8 mouse cellular contexts compared by ENCODE assay signal in the genomic region with DNA sequence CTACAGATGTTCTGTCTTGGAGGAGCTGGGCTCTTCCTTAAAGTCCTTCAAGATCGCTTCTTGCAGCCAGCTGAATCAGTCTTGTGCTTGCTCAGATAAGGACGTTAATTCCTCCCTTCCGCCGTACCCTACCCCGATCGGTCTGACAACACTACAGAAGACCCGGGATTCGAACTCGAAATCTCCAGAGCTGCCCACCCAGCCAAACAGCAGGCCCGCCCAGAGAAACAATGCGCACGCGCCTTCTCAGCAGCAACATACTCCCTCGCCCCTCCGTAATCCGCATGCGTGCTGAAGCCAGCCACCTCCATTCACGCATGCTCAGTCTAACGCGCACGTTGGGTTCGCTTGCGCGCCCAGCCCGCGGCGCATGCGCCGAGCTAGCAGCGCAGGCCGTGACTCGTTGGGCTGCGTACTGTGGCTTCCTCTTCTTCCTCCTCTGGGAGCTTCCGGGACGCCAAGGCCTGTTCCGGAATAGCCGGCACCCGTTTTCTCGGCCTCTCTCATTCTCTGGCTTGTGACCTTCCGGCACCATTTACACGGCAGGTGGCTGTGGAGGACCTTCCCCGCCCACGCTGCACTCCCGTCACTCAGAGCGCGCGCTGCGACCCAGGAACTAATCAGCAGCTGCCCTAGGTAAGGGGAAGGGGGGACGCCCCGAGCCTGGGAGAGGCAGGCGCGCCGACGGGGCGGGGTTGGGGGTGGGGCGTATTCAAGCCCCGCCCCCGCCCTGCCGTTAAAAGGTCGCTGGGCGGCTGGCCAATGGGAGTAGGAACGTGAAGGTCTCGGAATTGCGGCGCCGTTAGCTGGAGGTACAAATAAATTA. TPM values are rescaled to one million over a fixed set of nuclear protein-coding genes. Genes with fewer than 3 reads are reported as not detected.
DNase-seq lines count a peak whose midpoint lies in the region; ATAC-seq and TF ChIP-seq lines count a peak whose summit lies in the region.

A gene (plus strand): TSS at position 364 of the 826 bp plus-strand sequence.

- H3K4me2 ChIP-seq in embryonic facial prominence, embryonic 14.5 days (ENCODE audit: low read depth, low read length) = peak within 1 kb of the TSS; percentile 59
- H3K4me2 ChIP-seq in limb, embryonic 14.5 days (replicated peaks; ENCODE audit: low read depth, low read length, severe bottlenecking) = peak within 1 kb of the TSS; percentile 61
- H3K4me2 ChIP-seq in midbrain, postnatal 0 days (ENCODE audit: low read depth, low read length, poor library complexity, severe bottlenecking) = peak within 1 kb of the TSS; percentile 48

- 0 out of 2 replicates have a peak, but pooled peaks cover 5% of the 10 kb centered on the region for H3K36me3 ChIP-seq in embryonic facial prominence, embryonic 14.5 days (ENCODE audit: control insufficient read depth, insufficient read depth, low read length)
- H3K36me3 ChIP-seq in heart, adult 2 months (ENCODE audit: control insufficient read depth, insufficient read depth, low read length) = no peaks in the 10 kb centered on the region
- 0 out of 2 replicates have a peak, but pooled peaks cover 10% of the 10 kb centered on the region for H3K36me3 ChIP-seq in limb, embryonic 14.5 days (ENCODE audit: control insufficient read depth, insufficient read depth, low read length)
- peaks cover 5% of the 10 kb centered on the region; the same call in 1 of the 2 replicates for H3K36me3 ChIP-seq in midbrain, postnatal 0 days (ENCODE audit: insufficient read depth, low read length)

- 3% methylated on average over 63 of the region's 66 CpGs for WGBS in embryonic facial prominence, embryonic 14.5 days
- 2% methylated on average over 65 of the region's 66 CpGs for WGBS in heart, adult 2 months
- WGBS in limb, embryonic 14.5 days = 3% methylated on average over 65 of the region's 66 CpGs
- WGBS in midbrain, postnatal 0 days = 3% methylated on average over 66 of the region's 66 CpGs

- no peaks in the 10 kb centered on the region for H3K79me2 ChIP-seq in heart, adult 2 months (replicated peaks; ENCODE audit: control insufficient read depth, insufficient read depth, low read length)

- no peaks in the 10 kb centered on the region for H3K27me3 ChIP-seq in embryonic facial prominence, embryonic 14.5 days (replicated peaks; ENCODE audit: control insufficient read depth, insufficient read depth, low read length)
- H3K27me3 ChIP-seq in heart, adult 2 months (ENCODE audit: control insufficient read depth, insufficient read depth, low read length) = no peaks in the 10 kb centered on the region
- no peaks in the 10 kb centered on the region for H3K27me3 ChIP-seq in limb, embryonic 14.5 days (ENCODE audit: control insufficient read depth, insufficient read depth, low read length)
- no peaks in the 10 kb centered on the region for H3K27me3 ChIP-seq in midbrain, postnatal 0 days (ENCODE audit: insufficient read depth, low read length)

- no peak for TF ChIP-seq CTCF in heart, adult 2 months (IDR thresholded peaks at IDR 0.05)
- no peak for TF ChIP-seq CTCF in midbrain, postnatal 0 days (IDR thresholded peaks at IDR 0.05)

- H3K9me3 ChIP-seq in embryonic facial prominence, embryonic 14.5 days (ENCODE audit: control insufficient read depth, low read length) = no peaks in the 10 kb centered on the region
- H3K9me3 ChIP-seq in limb, embryonic 14.5 days (ENCODE audit: control insufficient read depth, low read length) = no peaks in the 10 kb centered on the region
- H3K9me3 ChIP-seq in midbrain, postnatal 0 days (ENCODE audit: low read length) = no peaks in the 10 kb centered on the region

- ATAC-seq in embryonic facial prominence, embryonic 14.5 days (ENCODE audit: low read depth) = peak; percentile 98
- peak; percentile 95 for ATAC-seq in limb, embryonic 14.5 days (ENCODE audit: low FRiP score, low read depth)
- ATAC-seq in midbrain, postnatal 0 days (ENCODE audit: low FRiP score) = peak; percentile 95

- peak; percentile 84 for TF ChIP-seq POLR2A in heart, adult 2 months (IDR thresholded peaks at IDR 0.05; ENCODE audit: insufficient read depth, low read depth, low read length)
- peak; percentile 58; the same call in 1 of the 2 replicates for TF ChIP-seq POLR2A in limb, embryonic 14.5 days (IDR thresholded peaks at IDR 0.05; ENCODE audit: borderline replicate concordance, extremely low read depth, insufficient read depth, insufficient read length)

- peak within 1 kb of the TSS; percentile 61 for H3K9ac ChIP-seq in embryonic facial prominence, embryonic 14.5 days (ENCODE audit: low read depth, low read length)
- peak within 1 kb of the TSS; percentile 75 for H3K9ac ChIP-seq in heart, adult 2 months (ENCODE audit: low read depth, low read length)
- H3K9ac ChIP-seq in limb, embryonic 14.5 days (ENCODE audit: low read depth, low read length, severe bottlenecking) = peak within 1 kb of the TSS; percentile 55
- peak within 1 kb of the TSS; percentile 72 for H3K9ac ChIP-seq in midbrain, postnatal 0 days (replicated peaks; ENCODE audit: low read length, poor library complexity, severe bottlenecking)

- peak within 1 kb of the TSS; percentile 88 for H3K27ac ChIP-seq in embryonic facial prominence, embryonic 14.5 days (replicated peaks; ENCODE audit: low read depth, low read length)
- peak within 1 kb of the TSS; percentile 96 for H3K27ac ChIP-seq in heart, adult 2 months
- peak within 1 kb of the TSS; percentile 81 for H3K27ac ChIP-seq in limb, embryonic 14.5 days (replicated peaks; ENCODE audit: low read depth, low read length)
- H3K27ac ChIP-seq in midbrain, postnatal 0 days (ENCODE audit: low read depth, low read length) = peak within 1 kb of the TSS; percentile 96

- H3K4me1 ChIP-seq in embryonic facial prominence, embryonic 14.5 days (ENCODE audit: control insufficient read depth, insufficient read depth, low read length) = no peaks in the 10 kb centered on the region
- no peaks in the 10 kb centered on the region for H3K4me1 ChIP-seq in heart, adult 2 months (ENCODE audit: control insufficient read depth, insufficient read depth, low read length)
- peaks cover 7% of the 10 kb centered on the region for H3K4me1 ChIP-seq in limb, embryonic 14.5 days (ENCODE audit: control insufficient read depth, insufficient read depth, low read length)
- H3K4me1 ChIP-seq in midbrain, postnatal 0 days (ENCODE audit: insufficient read depth, low read length) = no peaks in the 10 kb centered on the region

- peak within 1 kb of the TSS; percentile 49 for H3K4me3 ChIP-seq in embryonic facial prominence, embryonic 14.5 days (ENCODE audit: low read depth, low read length)
- peak within 1 kb of the TSS; percentile 56 for H3K4me3 ChIP-seq in heart, adult 2 months
- H3K4me3 ChIP-seq in limb, embryonic 14.5 days (replicated peaks; ENCODE audit: low read length) = peak within 1 kb of the TSS; percentile 51
- H3K4me3 ChIP-seq in midbrain, postnatal 0 days (ENCODE audit: low read depth, low read length) = peak within 1 kb of the TSS; percentile 55

- intact Hi-C loops in heart, adult 2 months (cut with DNase I) = no loop called here

- DNase-seq in 3T3-L1 (ENCODE audit: low read depth, low spot score) = peak; percentile 96
- DNase-seq in adrenal gland, postnatal 4 days (ENCODE audit: low spot score in 2 of 2) = peak; percentile 83 to 95
- DNase-seq in embryonic facial prominence, embryonic 14.5 days (ENCODE audit: low spot score) = peak; percentile 99
- DNase-seq in heart, adult 2 months = peak; percentile 95 to 98
- peak; percentile 98 for DNase-seq in kidney, adult 9 months
- DNase-seq in limb, embryonic 14.5 days (ENCODE audit: low spot score) = peak; percentile 98
- peak; percentile 99 for DNase-seq in midbrain, postnatal 0 days (ENCODE audit: low spot score)
- DNase-seq in spleen, postnatal 14 days (ENCODE audit: low spot score in 2 of 2) = peak; percentile 92

- TF ChIP-seq EP300 in heart, adult 2 months (IDR thresholded peaks at IDR 0.05; ENCODE audit: insufficient read depth, low read depth, low read length) = peak; percentile 31

RNA-seq across cellular contexts. Expression of the gene that starts here (rescaled TPM):
- 10 to 100 TPM; 25.6 to 32.3 TPM for total RNA-seq in adrenal gland, postnatal 4 days (2021)
- polyA plus RNA-seq in embryonic facial prominence, embryonic 14.5 days (2014; fragmentation: Nextera tagmentation; extraction: Ambion mirVana) = 17.6 and 19.9 TPM in 2 replicates
- total RNA-seq in heart, adult 2 months (2021) = 1 to 10 TPM; 5.9 to 6.6 TPM
- polyA plus RNA-seq in heart, adult 2 months (2012; rRNA removed) = 19.2 and 21.4 TPM in 2 replicates
- 44.3 and 53.4 TPM in 2 replicates for polyA plus RNA-seq in limb, embryonic 14.5 days (2012; rRNA removed)
- polyA plus RNA-seq in limb, embryonic 14.5 days (2014; fragmentation: Nextera tagmentation; extraction: Ambion mirVana) = 21.0 and 23.2 TPM in 2 replicates
- total RNA-seq in midbrain, postnatal 0 days (2014; rRNA removed) = 34.2 and 50.0 TPM in 2 replicates
- 28.7 and 30.1 TPM in 2 replicates for polyA plus RNA-seq in midbrain, postnatal 0 days (2015; fragmentation: Nextera tagmentation; extraction: Ambion mirVana)

Comparison
In these comparisons a context has a peak if more than half of its experiments do, and no peak if none do; other contexts are left out.
1. Peak in every context shown above with its lines: DNase-seq, ATAC-seq, H3K4me3 ChIP-seq and H3K27ac ChIP-seq.